Comparison of ENCODE assay signal across 16 mouse cellular contexts in genomic region chr11:97590227-97590960, GRCm38 (mm10). TPM values are rescaled to one million over a fixed set of nuclear protein-coding genes. Genes with fewer than 3 reads are reported as not detected.
A peak's percentile ranks its signal among the peaks of the same experiment; 100 is the strongest.
DNase-seq lines count a peak whose midpoint lies in the region; ATAC-seq and TF ChIP-seq lines count a peak whose summit lies in the region.
"Had no signal": no experiment of that assay in that cellular context is flagged by ENCODE, and none has a peak within 500 bp of the region (broad histone marks: within the 10 kb centered on the region; RNA-seq: fewer than 3 reads in every experiment).

No protein-coding gene starts in this region.

- DNase-seq in midbrain, postnatal 0 days (ENCODE audit: low spot score) = no peak
- peak; percentile 72 for DNase-seq in right cerebral cortex, postnatal 25 days
- DNase-seq in urinary bladder, postnatal 36 days (ENCODE audit: low spot score in 2 of 2) = no peak
- DNase-seq: adrenal gland, postnatal 25 days; B cell, adult 2 months; embryo, embryonic 11 days; kidney, postnatal 14 days; thymus, postnatal 4 days had no signal

- no peak for TF ChIP-seq POLR2A in cortical plate, adult 2 months (IDR thresholded peaks at IDR 0.05; ENCODE audit: extremely low read depth, insufficient read depth, low read length)

- no peak overlapping the region for H3K4me3 ChIP-seq in forebrain, embryonic 12.5 days (replicated peaks)
- no peak overlapping the region for H3K4me3 ChIP-seq in forebrain, embryonic 15.5 days
- H3K4me3 ChIP-seq in midbrain, postnatal 0 days (ENCODE audit: low read depth, low read length) = no peak overlapping the region
- H3K4me3 ChIP-seq in midbrain, embryonic 16.5 days (ENCODE audit: low read depth, low read length) = no peak overlapping the region
- H3K4me3 ChIP-seq in cortical plate, adult 2 months (ENCODE audit: insufficient read depth, low read length) = no peak overlapping the region
- H3K4me3 ChIP-seq in intestine, embryonic 15.5 days (replicated peaks) = no peak overlapping the region
- H3K4me3 ChIP-seq: limb, embryonic 13.5 days; midbrain, embryonic 12.5 days had no signal

- TF ChIP-seq CTCF in midbrain, postnatal 0 days (IDR thresholded peaks at IDR 0.05) = no peak
- no peak for TF ChIP-seq CTCF in cortical plate, adult 2 months (IDR thresholded peaks at IDR 0.05; ENCODE audit: extremely low read depth, insufficient read depth, low read length)

- H3K9me3 ChIP-seq in forebrain, embryonic 12.5 days = no peaks in the 10 kb centered on the region
- H3K9me3 ChIP-seq in forebrain, embryonic 15.5 days = no peaks in the 10 kb centered on the region
- H3K9me3 ChIP-seq in midbrain, postnatal 0 days (ENCODE audit: low read length) = no peaks in the 10 kb centered on the region
- no peaks in the 10 kb centered on the region for H3K9me3 ChIP-seq in midbrain, embryonic 16.5 days (replicated peaks; ENCODE audit: control insufficient read depth, low read length, poor library complexity, severe bottlenecking)
- H3K9me3 ChIP-seq in intestine, embryonic 15.5 days = no peaks in the 10 kb centered on the region
- H3K9me3 ChIP-seq: limb, embryonic 13.5 days; midbrain, embryonic 12.5 days had no signal

- H3K27ac ChIP-seq in forebrain, embryonic 12.5 days = no peak overlapping the region
- no peak overlapping the region for H3K27ac ChIP-seq in forebrain, embryonic 15.5 days (replicated peaks)
- no peak overlapping the region for H3K27ac ChIP-seq in midbrain, postnatal 0 days (ENCODE audit: low read depth, low read length)
- no peak overlapping the region for H3K27ac ChIP-seq in midbrain, embryonic 16.5 days (ENCODE audit: low read length)
- peak overlapping the region; percentile 6 for H3K27ac ChIP-seq in cortical plate, adult 2 months (ENCODE audit: insufficient read depth, low read length)
- H3K27ac ChIP-seq in intestine, embryonic 15.5 days = no peak overlapping the region
- H3K27ac ChIP-seq: limb, embryonic 13.5 days; midbrain, embryonic 12.5 days had no signal

- ATAC-seq in forebrain, embryonic 12.5 days (ENCODE audit: low FRiP score) = no peak
- no peak for ATAC-seq in forebrain, embryonic 15.5 days (replicated peaks)
- ATAC-seq in midbrain, postnatal 0 days (ENCODE audit: low FRiP score) = no peak
- no peak for ATAC-seq in midbrain, embryonic 16.5 days
- no peak for ATAC-seq in intestine, embryonic 15.5 days
- ATAC-seq: Patski had no signal

- H3K9ac ChIP-seq in forebrain, embryonic 12.5 days = 0 out of 2 replicates have a peak overlapping the region, but pooled peaks have one; percentile 33
- no peak overlapping the region for H3K9ac ChIP-seq in forebrain, embryonic 15.5 days (replicated peaks)
- H3K9ac ChIP-seq in midbrain, postnatal 0 days (replicated peaks; ENCODE audit: low read length, poor library complexity, severe bottlenecking) = 0 out of 2 replicates have a peak overlapping the region, but pooled peaks have one; percentile 29
- no peak overlapping the region; the same call in 1 of the 2 replicates for H3K9ac ChIP-seq in midbrain, embryonic 16.5 days (ENCODE audit: low read depth, low read length)
- H3K9ac ChIP-seq in intestine, embryonic 15.5 days = no peak overlapping the region
- H3K9ac ChIP-seq: limb, embryonic 13.5 days; midbrain, embryonic 12.5 days had no signal

- no peak overlapping the region for H3K4me2 ChIP-seq in forebrain, embryonic 12.5 days
- no peak overlapping the region for H3K4me2 ChIP-seq in forebrain, embryonic 15.5 days (replicated peaks)
- no peak overlapping the region for H3K4me2 ChIP-seq in midbrain, postnatal 0 days (ENCODE audit: low read depth, low read length, poor library complexity, severe bottlenecking)
- H3K4me2 ChIP-seq in midbrain, embryonic 16.5 days (ENCODE audit: low read length) = no peak overlapping the region
- H3K4me2 ChIP-seq in intestine, embryonic 15.5 days (replicated peaks) = no peak overlapping the region
- H3K4me2 ChIP-seq: limb, embryonic 13.5 days; midbrain, embryonic 12.5 days had no signal

- H3K27me3 ChIP-seq in forebrain, embryonic 12.5 days = peaks cover 9% of the 10 kb centered on the region; the same call in 1 of the 2 replicates
- H3K27me3 ChIP-seq in forebrain, embryonic 15.5 days = no peaks in the 10 kb centered on the region
- H3K27me3 ChIP-seq in midbrain, postnatal 0 days (ENCODE audit: insufficient read depth, low read length) = no peaks in the 10 kb centered on the region
- no peaks in the 10 kb centered on the region for H3K27me3 ChIP-seq in midbrain, embryonic 16.5 days (ENCODE audit: control insufficient read depth, insufficient read depth, low read depth, low read length)
- no peaks in the 10 kb centered on the region for H3K27me3 ChIP-seq in intestine, embryonic 15.5 days (replicated peaks)

- no peaks in the 10 kb centered on the region for H3K36me3 ChIP-seq in forebrain, embryonic 12.5 days (replicated peaks)
- no peaks in the 10 kb centered on the region for H3K36me3 ChIP-seq in forebrain, embryonic 15.5 days
- no peaks in the 10 kb centered on the region for H3K36me3 ChIP-seq in midbrain, postnatal 0 days (ENCODE audit: insufficient read depth, low read length)
- H3K36me3 ChIP-seq in midbrain, embryonic 16.5 days (ENCODE audit: control insufficient read depth, insufficient read depth, low read length) = no peaks in the 10 kb centered on the region
- no peaks in the 10 kb centered on the region for H3K36me3 ChIP-seq in intestine, embryonic 15.5 days
- H3K36me3 ChIP-seq: limb, embryonic 13.5 days; midbrain, embryonic 12.5 days had no signal

- H3K4me1 ChIP-seq in forebrain, embryonic 12.5 days = peaks cover 17% of the 10 kb centered on the region
- H3K4me1 ChIP-seq in forebrain, embryonic 15.5 days = peaks cover 14% of the 10 kb centered on the region
- no peaks in the 10 kb centered on the region for H3K4me1 ChIP-seq in midbrain, postnatal 0 days (ENCODE audit: insufficient read depth, low read length)
- peaks cover 6% of the 10 kb centered on the region; the same call in 1 of the 2 replicates for H3K4me1 ChIP-seq in midbrain, embryonic 16.5 days (ENCODE audit: control insufficient read depth, insufficient read depth, low read length)
- H3K4me1 ChIP-seq in cortical plate, adult 2 months (ENCODE audit: control insufficient read depth, insufficient read depth, low read length) = peaks cover 2% of the 10 kb centered on the region; the same call in 1 of the 2 replicates
- H3K4me1 ChIP-seq in intestine, embryonic 15.5 days (replicated peaks) = no peaks in the 10 kb centered on the region

- WGBS in forebrain, embryonic 12.5 days = 28% methylated on average over 24 of the region's 24 CpGs
- WGBS in forebrain, embryonic 15.5 days = 34% methylated on average over 24 of the region's 24 CpGs
- WGBS in midbrain, postnatal 0 days = 40% methylated on average over 24 of the region's 24 CpGs
- WGBS in midbrain, embryonic 16.5 days = 33% methylated on average over 24 of the region's 24 CpGs
- 44% methylated on average over 24 of the region's 24 CpGs for WGBS in intestine, embryonic 15.5 days

RNA-seq across cellular contexts. Expression of gene Srcin1, which starts 14.4 kb away (rescaled TPM):
- polyA plus RNA-seq in forebrain, embryonic 12.5 days (2016; fragmentation: Nextera tagmentation; extraction: Ambion mirVana) = 5.2 and 5.7 TPM in 2 replicates
- polyA plus RNA-seq in forebrain, embryonic 15.5 days (2015; fragmentation: Nextera tagmentation; extraction: Ambion mirVana) = 10.8 and 11.6 TPM in 2 replicates
- 95.0 and 100 TPM in 2 replicates for total RNA-seq in midbrain, postnatal 0 days (2014; rRNA removed)
- 13.1 and 14.0 TPM in 2 replicates for polyA plus RNA-seq in midbrain, postnatal 0 days (2015; fragmentation: Nextera tagmentation; extraction: Ambion mirVana)
- polyA plus RNA-seq in midbrain, embryonic 16.5 days (2015; fragmentation: Nextera tagmentation; extraction: Ambion mirVana) = 9.2 and 10.4 TPM in 2 replicates
- polyA plus RNA-seq in cortical plate, adult 2 months (2012; rRNA removed) = 141 and 146 TPM in 2 replicates
- 0.24 and 0.25 TPM in 2 replicates for polyA plus RNA-seq in intestine, embryonic 15.5 days (2015; fragmentation: Nextera tagmentation; extraction: Ambion mirVana)

RNA-seq across cellular contexts. Expression of gene Epop, which starts 39.1 kb away (rescaled TPM):
- 10.0 and 11.9 TPM in 2 replicates for polyA plus RNA-seq in forebrain, embryonic 12.5 days (2016; fragmentation: Nextera tagmentation; extraction: Ambion mirVana)
- polyA plus RNA-seq in forebrain, embryonic 15.5 days (2015; fragmentation: Nextera tagmentation; extraction: Ambion mirVana) = 4.6 and 5.8 TPM in 2 replicates
- total RNA-seq in midbrain, postnatal 0 days (2014; rRNA removed) = 5.0 and 8.4 TPM in 2 replicates
- polyA plus RNA-seq in midbrain, postnatal 0 days (2015; fragmentation: Nextera tagmentation; extraction: Ambion mirVana) = 1.5 and 1.6 TPM in 2 replicates
- 1.2 and 1.3 TPM in 2 replicates for polyA plus RNA-seq in midbrain, embryonic 16.5 days (2015; fragmentation: Nextera tagmentation; extraction: Ambion mirVana)
- polyA plus RNA-seq in cortical plate, adult 2 months (2012; rRNA removed) = 89.5 and 95.2 TPM in 2 replicates
- 2.7 and 3.7 TPM in 2 replicates for polyA plus RNA-seq in intestine, embryonic 15.5 days (2015; fragmentation: Nextera tagmentation; extraction: Ambion mirVana)

Comparison
In these comparisons a context has a peak if more than half of its experiments do, and no peak if none do; other contexts are left out.
1. H3K9ac ChIP-seq: peak in forebrain, embryonic 12.5 days (single experiment) and midbrain, postnatal 0 days (single experiment); none in forebrain, embryonic 15.5 days (single experiment), midbrain, embryonic 16.5 days (single experiment) and intestine, embryonic 15.5 days (single experiment).